ENCODE assay signal across 13 mouse cellular contexts in the genomic region with DNA sequence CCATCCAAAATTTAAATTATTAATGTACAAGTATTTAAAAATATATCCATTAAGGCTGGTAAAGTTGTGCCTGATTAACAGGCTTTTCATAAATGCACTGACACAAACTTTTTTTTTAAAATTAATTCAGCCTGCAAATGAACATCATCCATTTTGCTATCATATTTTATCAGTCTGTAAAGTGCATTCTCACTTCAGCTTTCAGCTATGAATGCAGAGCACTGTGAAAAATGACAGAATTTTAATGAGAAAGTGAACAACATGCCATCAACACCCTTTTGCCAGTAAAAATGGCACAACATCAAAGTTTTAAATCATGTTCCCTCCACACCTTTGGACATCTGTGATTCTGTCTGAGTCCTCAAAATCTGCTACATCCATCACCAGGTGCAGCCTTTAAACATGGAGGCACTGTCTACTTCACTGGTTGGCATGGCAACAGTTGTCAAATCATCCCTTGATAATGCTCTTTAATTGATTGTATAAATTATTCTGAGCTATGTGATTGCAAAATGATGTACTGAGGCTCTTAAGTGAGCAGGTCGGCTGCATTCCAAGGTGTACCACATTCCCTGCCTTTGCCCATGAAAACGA.
"Had no signal": no experiment of that assay in that cellular context is flagged by ENCODE, and none has a peak within 500 bp of the region (broad histone marks: within the 10 kb centered on the region; RNA-seq: fewer than 3 reads in every experiment).

No protein-coding gene starts in this region.

- H3K4me3 ChIP-seq: limb, embryonic 13.5 days; myocyte; neural tube, embryonic 12.5 days; stomach, embryonic 15.5 days had no signal

- H3K36me3 ChIP-seq: limb, embryonic 13.5 days; neural tube, embryonic 12.5 days; stomach, embryonic 15.5 days had no signal

- H3K4me1 ChIP-seq: neural tube, embryonic 12.5 days; stomach, embryonic 15.5 days had no signal

- DNase-seq: kidney, adult 11 months; kidney, adult 9 months; kidney, postnatal 4 days; left cerebral cortex, postnatal 4 days; lung, adult 18-20 months; right cerebral cortex, postnatal 14 days; thymus, postnatal 36 days had no signal

- H3K4me2 ChIP-seq: limb, embryonic 13.5 days; neural tube, embryonic 12.5 days; stomach, embryonic 15.5 days had no signal

- H3K9me3 ChIP-seq: limb, embryonic 13.5 days; neural tube, embryonic 12.5 days; stomach, embryonic 15.5 days had no signal

- H3K9ac ChIP-seq: limb, embryonic 13.5 days; liver, embryonic 14.5 days; neural tube, embryonic 12.5 days; stomach, embryonic 15.5 days had no signal

- H3K27ac ChIP-seq: kidney, postnatal 0 days; limb, embryonic 13.5 days; liver, embryonic 14.5 days; neural tube, embryonic 12.5 days; stomach, embryonic 15.5 days had no signal

- H3K27me3 ChIP-seq: limb, embryonic 13.5 days; neural tube, embryonic 12.5 days; stomach, embryonic 15.5 days had no signal
